Mouse (Mus musculus) skeletal muscle tissue, adult 2 months (tissue): ENCODE results near the gene Slc7a10.
A peak's percentile ranks its signal among the peaks of the same experiment; 100 is the strongest.

Source experiments
- DNase-seq: peaks from one replicate; pipeline ENCODE4 v3.0.0-alpha.2; 2012; ENCODE audit warnings: low read depth, low spot score

Slc7a10 gene

DNA sequence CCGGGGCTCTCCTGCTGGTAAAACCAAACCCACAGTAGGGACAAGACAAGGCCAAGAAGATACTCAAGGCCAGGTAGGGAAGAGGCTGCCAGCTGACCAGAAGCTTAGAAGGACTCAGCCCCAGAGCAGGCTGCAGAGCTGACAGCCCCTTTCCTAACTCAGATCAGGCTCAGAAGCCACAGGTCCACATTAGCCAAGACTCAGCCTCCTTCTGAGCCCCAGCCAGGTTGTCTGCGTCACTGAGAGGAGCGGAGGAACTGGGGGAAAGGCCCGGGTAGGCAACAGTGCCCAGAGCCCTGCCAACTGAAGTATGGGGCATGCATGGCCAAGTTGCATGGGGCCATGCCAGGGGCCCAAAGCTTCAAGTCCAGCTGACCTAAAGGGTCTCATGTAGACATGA is 13.7 kb upstream of the Slc7a10 start:
- DNase-seq, result no peak

- no peak for DNase-seq
These were observed 10.7 kb upstream of the Slc7a10 start for GRCm38 (mm10) chr7:35175533-35175932.

- no peak for DNase-seq
These were observed 9.5 kb upstream of the Slc7a10 start for GRCm38 (mm10) chr7:35176412-35177381.

- no peak for DNase-seq
These were observed 1.1 kb upstream of the Slc7a10 start for GRCm38 (mm10) chr7:35184833-35185724.

- no peak for DNase-seq
These were observed 3.5 kb downstream of the Slc7a10 start for GRCm38 (mm10) chr7:35189699-35190098.

- DNase-seq, result no peak
These were observed 5.1 kb downstream of the Slc7a10 start for GRCm38 (mm10) chr7:35191276-35191675.

DNA sequence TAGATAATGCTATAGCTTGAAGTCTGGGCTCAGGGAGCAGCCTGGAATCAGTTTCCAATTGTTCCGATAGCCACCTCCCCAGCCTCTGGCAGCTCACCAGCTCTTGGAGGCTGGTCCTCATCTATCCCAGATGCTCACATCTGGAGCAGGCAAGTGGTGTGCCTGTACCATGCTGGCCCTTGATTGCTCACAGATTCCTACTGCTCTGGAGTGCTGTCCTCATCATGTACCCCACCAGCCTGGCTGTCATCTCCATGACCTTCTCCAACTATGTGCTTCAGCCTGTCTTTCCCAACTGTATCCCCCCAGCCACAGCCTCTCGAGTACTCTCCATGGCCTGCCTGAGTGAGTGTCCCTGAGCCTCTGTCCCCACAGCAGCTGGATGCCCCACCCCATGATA is 10.8 kb downstream of the Slc7a10 start:
- DNase-seq, result no peak

DNA sequence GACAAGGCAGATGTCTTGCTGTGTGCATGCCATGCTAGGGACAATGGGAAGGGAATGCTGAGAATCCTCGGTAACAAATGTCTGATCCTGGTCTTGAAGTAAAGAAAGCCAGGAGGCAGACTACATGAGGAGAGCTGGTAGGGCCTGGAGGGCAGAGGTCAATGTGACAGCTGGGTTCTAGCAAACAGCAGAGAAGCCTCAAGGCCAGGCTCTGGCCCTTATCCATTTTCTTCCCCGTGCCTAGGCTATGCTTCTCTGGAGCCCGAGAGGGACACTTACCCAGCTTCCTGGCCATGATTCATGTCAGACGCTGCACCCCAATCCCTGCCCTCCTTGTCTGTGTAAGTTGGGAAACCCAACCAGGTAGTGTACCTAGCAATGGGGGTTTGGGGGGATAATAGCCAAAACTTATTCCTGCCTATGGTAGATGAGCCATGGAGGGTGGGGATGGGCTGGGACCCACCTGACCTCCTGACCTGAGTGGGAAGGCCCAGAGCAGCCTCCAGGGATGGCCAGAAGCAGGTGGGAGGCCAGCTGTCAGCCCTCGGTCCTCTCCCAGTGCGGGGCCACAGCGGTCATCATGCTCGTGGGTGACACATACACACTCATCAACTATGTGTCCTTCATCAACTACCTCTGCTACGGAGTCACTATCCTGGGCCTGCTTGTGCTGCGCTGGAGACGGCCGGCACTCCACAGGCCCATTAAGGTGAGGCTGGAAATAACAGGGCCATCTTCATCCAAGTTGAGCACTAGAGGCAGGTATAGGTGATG is 13.0 kb downstream of the Slc7a10 start:
- no peak for DNase-seq

GRCm38 (mm10) chr7:35199755-35200154 is 13.6 kb downstream of the Slc7a10 start:
- DNase-seq, result no peak

GRCm38 (mm10) chr7:35211791-35212190 is 25.6 kb downstream of the Slc7a10 start:
- DNase-seq, result no peak

DNA sequence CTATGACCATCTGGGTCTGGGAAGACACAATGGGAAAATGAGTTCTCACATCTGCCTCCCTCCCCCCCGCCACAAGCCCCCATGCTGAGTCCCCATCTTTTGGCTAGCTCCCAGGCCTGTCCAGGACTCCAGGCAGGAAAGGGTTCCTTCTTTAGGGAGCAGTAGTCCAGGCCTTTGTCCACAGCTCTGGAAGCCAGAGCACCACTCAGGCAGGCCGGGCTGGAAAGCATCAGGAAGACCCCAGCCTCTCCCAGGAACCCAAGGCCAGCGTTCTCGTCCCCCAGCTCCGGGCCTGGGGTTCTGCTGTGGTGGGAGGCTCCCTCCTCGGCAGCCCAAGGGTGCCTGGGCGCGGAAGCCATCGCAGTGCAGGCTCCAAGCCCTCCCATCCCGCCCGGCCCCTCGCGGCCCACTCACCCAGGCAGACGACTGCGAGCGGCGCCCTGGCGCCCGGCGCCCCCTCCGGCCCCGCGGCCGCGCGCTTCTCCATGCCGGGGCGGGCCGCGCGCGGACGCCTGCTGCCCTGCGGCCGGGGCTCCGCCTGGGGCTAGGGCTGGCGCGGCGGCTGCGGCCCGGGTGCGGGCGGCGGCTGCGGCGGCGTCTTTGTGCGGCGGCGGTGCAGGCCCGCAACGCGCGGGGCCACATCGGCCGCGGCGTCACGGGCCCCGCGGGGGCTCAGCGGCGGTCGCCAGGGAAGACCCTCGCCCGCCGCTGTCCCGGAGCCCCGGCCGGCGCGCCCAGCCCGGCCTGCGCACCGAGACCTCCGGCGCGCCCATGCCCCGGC is 28.4 kb downstream of the Slc7a10 start:
- no peak for DNase-seq

DNA sequence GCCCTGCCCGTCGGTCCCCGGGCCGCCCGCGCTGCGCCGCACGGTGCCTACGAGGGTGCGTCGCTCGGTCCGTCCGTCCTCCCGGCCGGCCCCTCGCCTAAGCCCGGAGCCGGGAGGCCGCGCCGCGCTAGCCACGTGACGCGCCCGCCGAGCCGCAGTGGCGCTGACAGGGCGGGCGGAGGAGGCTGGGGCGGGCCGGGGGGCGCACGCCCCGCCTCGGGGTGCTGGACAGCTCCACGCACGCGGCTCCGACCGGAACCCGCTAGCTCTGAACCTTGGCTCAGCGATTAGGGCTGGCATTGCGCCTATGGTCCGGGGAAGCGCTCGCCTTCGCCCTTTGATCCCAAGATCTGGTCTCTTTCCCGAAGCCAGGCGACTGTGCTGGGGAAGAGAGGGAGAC is 29.0 kb downstream of the Slc7a10 start, which contains the start of gene Lrp3:
Lrp3 (minus strand) TSS at position 274 of the 400 bp plus-strand sequence.
- peak; percentile 41 for DNase-seq

DNA sequence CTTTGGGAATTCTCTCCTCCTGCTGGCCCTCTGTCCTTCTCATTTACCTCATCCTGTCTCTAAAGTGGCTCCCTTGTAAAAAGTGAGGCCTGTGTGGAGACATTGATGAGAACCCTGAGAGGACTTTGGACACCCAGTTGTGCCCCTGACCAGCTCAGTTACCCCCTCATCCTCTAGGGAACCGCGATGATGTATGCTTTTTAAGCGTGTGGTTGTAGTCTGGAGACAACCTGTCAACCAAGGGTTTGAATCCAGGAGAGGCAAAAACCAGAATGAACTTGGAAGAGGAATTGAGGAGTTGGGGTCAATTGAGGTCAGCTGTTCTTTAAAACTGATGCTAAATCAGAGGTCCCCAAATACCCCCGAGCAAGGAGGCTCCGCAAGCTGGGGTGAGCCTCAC is 29.5 kb downstream of the Slc7a10 start:
- no peak for DNase-seq

DNA sequence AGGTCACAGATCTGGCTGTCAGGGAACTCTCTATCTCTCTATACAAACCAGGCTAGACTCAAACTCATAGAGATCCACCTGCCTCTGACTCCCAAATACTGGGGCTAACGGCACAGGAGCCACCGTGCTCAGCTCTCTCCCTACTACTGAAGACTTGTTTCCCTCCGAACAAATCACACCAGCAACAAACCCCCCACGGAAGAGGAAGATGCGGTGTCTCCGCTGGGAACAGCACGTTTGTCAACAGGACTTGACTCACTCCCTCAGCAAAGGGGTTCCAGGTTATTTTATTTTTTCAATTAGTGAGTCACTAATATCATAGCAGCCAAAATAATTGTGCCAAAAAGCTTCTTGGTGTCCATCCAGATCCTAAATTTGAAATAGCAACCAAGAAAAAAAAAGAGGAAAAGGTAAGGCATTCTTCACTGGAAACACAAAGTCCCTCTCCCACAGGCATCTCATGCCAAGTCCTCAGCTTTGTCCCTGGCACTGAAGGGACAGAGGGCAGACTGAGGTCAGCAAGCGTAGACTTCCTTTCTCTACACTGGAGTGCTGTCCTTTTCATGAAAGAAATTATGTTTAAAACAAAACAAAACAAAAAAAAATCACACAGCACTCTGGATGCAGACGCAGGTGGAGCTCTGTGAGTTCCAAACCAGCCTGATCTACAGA is 34.6 kb downstream of the Slc7a10 start:
- DNase-seq, result no peak

GRCm38 (mm10) chr7:35230333-35230732 is 44.1 kb downstream of the Slc7a10 start:
- no peak for DNase-seq

DNA sequence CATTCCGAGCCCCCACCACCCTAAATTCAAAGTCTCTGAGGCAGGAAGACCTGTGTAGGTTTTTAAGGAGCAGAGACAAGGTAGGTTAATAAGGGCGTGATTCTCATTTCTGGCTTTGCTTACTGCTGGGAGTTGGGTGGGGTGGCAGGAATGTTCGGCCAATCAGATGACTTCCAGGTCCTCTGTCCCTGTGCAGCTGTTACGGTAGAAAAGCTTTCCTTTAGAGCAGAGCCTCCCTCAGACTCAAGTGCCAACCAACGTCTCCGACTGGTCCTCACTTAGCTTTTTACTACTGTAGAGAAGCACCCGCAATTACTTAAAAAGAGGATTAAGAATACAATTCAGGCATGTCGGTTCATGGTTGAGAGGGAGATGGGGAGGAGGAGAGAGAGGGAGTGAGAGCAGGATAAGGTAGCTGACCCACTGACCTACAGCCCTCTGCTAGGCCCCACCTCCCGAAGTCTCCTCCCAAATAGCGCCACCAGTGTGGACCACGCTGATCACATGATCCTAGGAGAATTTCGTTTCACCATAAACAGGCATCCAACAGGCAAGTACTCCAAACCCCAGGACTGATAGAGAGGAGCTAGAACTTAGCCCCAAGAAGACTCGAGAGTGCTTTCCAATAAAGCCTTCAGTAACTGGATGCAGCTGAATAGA is 46.7 kb downstream of the Slc7a10 start:
- DNase-seq, result no peak

- no peak for DNase-seq
These were observed 47.7 kb downstream of the Slc7a10 start for GRCm38 (mm10) chr7:35233861-35234260.

- peak; percentile 99 for DNase-seq
These were observed 48.4 kb downstream of the Slc7a10 start for GRCm38 (mm10) chr7:35234361-35235245.

DNA sequence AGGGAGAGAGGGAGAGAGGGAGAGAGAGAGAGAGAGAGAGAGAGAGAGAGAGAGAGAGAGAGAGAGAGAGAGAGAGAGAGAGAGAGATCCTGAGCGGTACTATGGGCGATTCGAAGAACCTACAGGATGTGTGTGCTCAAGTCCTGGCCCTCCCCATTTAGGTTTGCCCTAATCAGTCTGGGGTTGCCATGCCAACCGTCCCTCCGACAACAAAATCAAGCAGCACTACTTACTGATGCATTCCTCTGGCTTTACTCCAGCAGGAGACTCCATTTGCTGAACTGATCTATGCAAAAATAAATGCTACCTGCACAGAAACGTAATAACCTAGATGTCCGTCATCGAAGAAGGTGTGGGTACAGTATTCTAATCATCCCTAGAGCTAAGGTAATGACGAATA is 49.1 kb downstream of the Slc7a10 start:
- peak; percentile 61 for DNase-seq
